Mouse (Mus musculus): ENCODE measurements around the gene Vmn1r212.

Gene Vmn1r212

DNA sequence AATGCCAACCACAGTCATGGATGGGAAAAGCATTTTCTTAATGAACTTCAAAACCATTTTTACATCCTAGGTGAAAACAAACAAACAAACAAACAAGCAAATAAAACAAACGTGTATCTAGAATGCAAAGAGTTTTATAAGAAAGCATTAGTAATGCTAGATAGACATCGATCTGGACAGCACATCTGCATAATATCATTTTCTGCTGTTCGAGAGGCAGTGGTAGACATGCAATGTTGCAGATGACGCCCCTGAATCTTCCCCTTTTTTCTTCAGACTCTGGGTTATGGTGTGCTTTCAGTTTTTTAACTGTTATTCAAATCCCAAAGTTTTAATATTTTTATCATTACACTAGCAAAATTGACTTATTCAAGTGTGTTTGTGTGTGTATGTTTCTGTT, at the start of gene Vmn1r212:
TSS of gene Vmn1r212 (minus strand) at position 101 of the 400 bp plus-strand sequence.
- no peak for DNase-seq (ENCODE audit: low read depth, low spot score)

DNA sequence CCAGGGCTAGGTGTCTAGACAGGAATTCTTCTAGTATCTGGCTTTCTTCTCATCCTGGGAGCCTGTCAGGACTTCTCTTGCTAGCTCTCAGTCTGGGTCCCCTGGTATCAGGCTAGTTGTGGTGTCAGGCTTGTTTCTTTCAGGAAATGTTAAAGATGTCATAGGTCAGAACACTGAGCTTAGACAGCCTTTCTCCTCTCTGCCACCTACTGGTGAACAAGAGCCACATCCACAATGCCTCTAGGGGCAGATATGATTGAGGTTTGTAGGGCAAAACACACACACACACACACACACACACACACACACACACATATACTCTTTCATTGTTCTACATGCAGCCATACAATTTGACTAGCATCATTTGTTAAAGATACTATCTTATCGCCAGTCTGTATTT, 4.7 kb downstream of the Vmn1r212 start:
- DNase-seq (ENCODE audit: low read depth, low spot score) = peak; percentile 37

DNA sequence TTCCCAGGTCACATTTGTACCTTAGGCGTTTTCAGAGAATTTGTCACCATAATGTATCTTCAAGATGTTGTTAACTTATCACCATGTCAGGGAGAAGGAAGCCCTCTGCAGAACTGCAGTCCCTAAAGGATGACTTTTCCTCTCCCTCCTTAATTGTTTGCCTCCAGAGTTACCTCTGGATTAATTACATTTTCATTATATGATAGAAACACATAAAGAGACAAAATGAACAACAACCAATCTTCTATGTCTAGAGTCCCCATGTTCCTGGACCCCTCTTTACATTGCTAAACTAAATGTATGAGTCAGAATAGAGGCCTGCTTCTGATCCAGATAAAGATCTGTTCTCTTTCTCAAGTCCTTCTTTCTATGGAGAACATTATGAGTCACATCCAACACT, 26.5 kb downstream of the Vmn1r212 start, which contains the start of gene Vmn1r211:
TSS of gene Vmn1r211 (minus strand) at position 101 of the 400 bp plus-strand sequence.
- no peak for DNase-seq (ENCODE audit: low read depth, low spot score)

DNA sequence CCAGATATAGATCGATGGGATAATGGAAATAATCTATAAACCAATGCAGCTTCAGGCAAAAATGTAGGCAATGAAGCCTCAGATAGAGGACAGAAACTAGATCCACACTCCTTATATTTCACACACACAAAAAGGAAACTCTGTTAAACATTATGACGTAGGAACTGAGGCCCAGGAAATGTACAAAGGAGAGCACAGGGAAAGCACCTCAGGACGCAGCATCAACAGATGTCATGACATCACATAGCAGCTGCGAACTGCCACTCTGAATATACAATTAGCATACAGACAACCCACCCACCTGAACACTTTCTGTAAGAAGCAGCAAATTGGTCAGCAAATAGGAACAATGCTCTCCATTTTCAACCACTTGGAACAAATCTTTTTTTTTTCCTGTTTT, 29.2 kb downstream of the Vmn1r212 start:
- no peak for DNase-seq (ENCODE audit: low read depth, low spot score)

DNA sequence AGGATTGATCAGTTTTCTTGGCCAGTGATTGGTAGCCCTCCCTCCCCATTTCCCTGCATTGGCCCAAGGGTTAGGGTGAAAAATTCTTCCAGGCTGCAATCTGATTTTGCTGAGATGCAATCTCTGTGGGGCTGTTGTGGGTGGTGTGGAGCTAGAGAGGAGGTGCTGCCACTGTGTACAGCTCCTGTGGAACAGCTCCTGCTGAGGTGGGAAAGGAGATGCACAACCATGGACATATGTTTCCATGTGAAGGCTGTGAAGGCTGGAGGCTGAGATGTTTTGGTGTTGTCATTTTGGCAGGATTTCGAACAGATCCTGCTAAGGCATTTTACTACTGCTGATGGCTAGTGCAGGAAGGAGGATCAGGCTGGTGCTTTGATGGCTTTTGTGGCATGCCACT, 37.2 kb downstream of the Vmn1r212 start:
- DNase-seq (ENCODE audit: low read depth, low spot score) = no peak

DNA sequence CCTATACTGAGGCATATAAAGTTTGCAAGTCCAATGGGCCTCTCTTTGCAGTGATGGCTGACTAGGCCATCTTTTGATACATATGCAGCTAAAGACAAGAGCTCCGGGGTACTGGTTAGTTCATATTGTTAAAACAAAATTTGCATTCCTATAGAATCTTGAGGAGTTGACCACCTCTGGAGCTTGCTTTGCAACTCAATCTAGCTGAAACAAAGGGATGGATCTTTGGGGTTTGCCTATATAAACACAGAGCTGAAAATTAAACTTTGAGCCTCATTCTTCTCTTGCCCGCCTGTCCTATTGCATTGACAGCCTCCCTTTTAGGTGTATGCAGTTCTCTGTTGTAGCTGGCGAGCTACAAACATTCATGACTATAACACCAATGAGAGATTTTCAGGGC, 39.7 kb downstream of the Vmn1r212 start:
- peak; percentile 45 for DNase-seq (ENCODE audit: low read depth, low spot score)

Measured in ZHBTc4 (cell line).